Mouse (Mus musculus): Measurements from ENCODE around the gene Hoxc11.

DNA sequence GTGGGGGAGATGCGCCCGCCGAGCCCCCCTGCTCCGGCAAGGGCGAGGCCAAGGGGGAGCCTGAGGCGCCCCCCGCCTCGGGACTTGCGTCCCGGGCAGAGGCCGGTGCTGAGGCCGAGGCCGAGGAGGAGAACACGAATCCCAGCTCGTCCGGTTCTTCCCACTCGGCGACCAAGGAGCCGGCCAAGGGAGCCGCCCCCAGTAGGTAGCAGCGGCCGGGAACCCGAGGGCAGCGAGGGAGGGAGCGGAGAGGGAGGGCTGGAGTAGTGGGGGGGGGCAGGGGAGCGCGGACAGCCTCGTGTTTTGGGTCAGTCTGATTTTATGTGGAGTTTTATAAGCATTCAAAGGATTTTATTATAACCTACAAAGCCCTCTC lies 768 bp downstream of the Hoxc11 start:
- TF ChIP-seq CTCF (IDR thresholded peaks at IDR 0.05; ENCODE audit: borderline replicate concordance, insufficient read depth, low read depth, low read length): no peak
- TF ChIP-seq POLR2A (IDR thresholded peaks at IDR 0.05; ENCODE audit: borderline replicate concordance, insufficient read depth, low read length): no peak

All from cerebellum, adult 2 months (tissue).